Mouse (Mus musculus): ENCODE results near the gene Olfr460. TPM values are rescaled to one million over a fixed set of nuclear protein-coding genes. Genes with fewer than 3 reads are reported as not detected.
"Not testable (repeated sequence)": the region's sequence is repeated elsewhere in the genome, so short reads cannot be mapped to it uniquely, and the experiment has no call there.

Olfr460 gene
- polyA plus RNA-seq, 1 experiment from 2014 or later, result not detected

- H3K4me3 ChIP-seq (ENCODE audit: low read depth, low read length); H3K9ac ChIP-seq (replicated peaks; ENCODE audit: low read depth, low read length); H3K4me1 ChIP-seq (ENCODE audit: control insufficient read depth, insufficient read depth, low read length); H3K9me3 ChIP-seq (ENCODE audit: control insufficient read depth, low read depth, low read length); H3K4me2 ChIP-seq (replicated peaks; ENCODE audit: low read depth, low read length); H3K27me3 ChIP-seq (ENCODE audit: control insufficient read depth, insufficient read depth, low read length); H3K36me3 ChIP-seq (ENCODE audit: control insufficient read depth, insufficient read depth, low read length); ATAC-seq (ENCODE audit: insufficient number of reproducible peaks, insufficient read depth, low FRiP score, low read depth); H3K27ac ChIP-seq (ENCODE audit: low read length): not testable (repeated sequence)
- 33% methylated on average over 4 of the region's 4 CpGs for WGBS
Observed at GRCm38 (mm10) chr6:40598546-40598945, 29.3 kb downstream of the Olfr460 start.

DNA sequence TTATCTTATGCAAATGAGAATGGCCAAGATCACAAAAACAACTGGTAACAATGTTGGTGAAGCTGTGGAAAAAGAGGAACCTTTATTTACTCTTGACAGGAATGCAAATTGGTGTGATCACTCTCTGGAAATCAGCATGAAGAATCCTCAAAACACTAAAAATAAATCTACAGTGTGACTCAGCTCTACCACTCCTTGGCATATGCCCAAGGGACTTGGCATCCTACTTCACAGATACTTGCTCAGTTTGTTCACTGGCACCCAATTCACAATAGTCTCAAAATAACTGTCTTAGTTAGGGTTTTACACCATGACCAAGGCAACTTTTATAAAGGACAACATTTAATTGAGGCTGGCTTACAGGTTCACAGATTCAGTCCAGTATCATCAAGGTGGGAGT is 38.1 kb downstream of the Olfr460 start:
- no peak for ATAC-seq (ENCODE audit: insufficient number of reproducible peaks, insufficient read depth, low FRiP score, low read depth)
- no peak overlapping the region for H3K9ac ChIP-seq (replicated peaks; ENCODE audit: low read depth, low read length)
- H3K4me1 ChIP-seq (ENCODE audit: control insufficient read depth, insufficient read depth, low read length), result no peaks in the 10 kb centered on the region

DNA sequence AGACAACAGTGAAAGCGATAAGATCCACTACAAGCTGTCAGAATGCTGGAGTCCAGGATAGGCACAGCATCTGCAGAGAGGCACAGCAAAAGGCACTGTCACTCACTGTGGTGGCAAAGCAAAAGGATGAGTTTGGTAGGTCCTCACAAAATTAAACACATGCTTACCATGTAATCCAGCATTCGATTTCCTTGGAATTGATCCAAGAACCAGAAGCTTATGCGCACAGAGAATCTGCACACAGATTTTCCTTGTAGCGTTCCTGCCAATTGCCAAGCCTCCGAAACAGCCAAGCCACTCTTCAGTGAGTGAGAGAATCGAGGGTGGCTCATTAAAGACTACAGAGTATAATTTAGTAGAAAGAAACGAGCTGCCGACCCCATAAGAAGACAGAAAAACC is 41.0 kb downstream of the Olfr460 start:
- Histone ChIP-seq H3K9ac (replicated peaks; ENCODE audit: low read depth, low read length) (no peak overlapping the region), H3K36me3 (ENCODE audit: control insufficient read depth, insufficient read depth, low read length) (no peaks in the 10 kb centered on the region), H3K4me1 (ENCODE audit: control insufficient read depth, insufficient read depth, low read length) (no peaks in the 10 kb centered on the region), H3K4me3 (ENCODE audit: low read depth, low read length) (no peak overlapping the region), H3K9me3 (ENCODE audit: control insufficient read depth, low read depth, low read length) (no peaks in the 10 kb centered on the region), H3K27ac (ENCODE audit: low read length) (no peak overlapping the region), H3K4me2 (replicated peaks; ENCODE audit: low read depth, low read length) (no peak overlapping the region), H3K27me3 (ENCODE audit: control insufficient read depth, insufficient read depth, low read length) (no peaks in the 10 kb centered on the region)
- no peak for ATAC-seq (ENCODE audit: insufficient number of reproducible peaks, insufficient read depth, low FRiP score, low read depth)
- 79% methylated on average over 8 of the region's 8 CpGs for WGBS

More for the DNA sequence above, 38.1 kb downstream of the Olfr460 start:
- H3K36me3 ChIP-seq (ENCODE audit: control insufficient read depth, insufficient read depth, low read length), result no peaks in the 10 kb centered on the region
- no peak overlapping the region for H3K27ac ChIP-seq (ENCODE audit: low read length)
- no peaks in the 10 kb centered on the region for H3K27me3 ChIP-seq (ENCODE audit: control insufficient read depth, insufficient read depth, low read length)
- no peak overlapping the region for H3K4me3 ChIP-seq (ENCODE audit: low read depth, low read length)
- H3K4me2 ChIP-seq (replicated peaks; ENCODE audit: low read depth, low read length), result no peak overlapping the region
- no peaks in the 10 kb centered on the region for H3K9me3 ChIP-seq (ENCODE audit: control insufficient read depth, low read depth, low read length)

- Histone ChIP-seq H3K36me3 (ENCODE audit: control insufficient read depth, insufficient read depth, low read length) (no peaks in the 10 kb centered on the region), H3K4me1 (ENCODE audit: control insufficient read depth, insufficient read depth, low read length) (no peaks in the 10 kb centered on the region), H3K9me3 (ENCODE audit: control insufficient read depth, low read depth, low read length) (no peaks in the 10 kb centered on the region), H3K27ac (ENCODE audit: low read length) (no peak within 1 kb of the TSS), H3K4me3 (ENCODE audit: low read depth, low read length) (no peak within 1 kb of the TSS), H3K4me2 (replicated peaks; ENCODE audit: low read depth, low read length) (no peak within 1 kb of the TSS), H3K9ac (replicated peaks; ENCODE audit: low read depth, low read length) (no peak within 1 kb of the TSS), H3K27me3 (ENCODE audit: control insufficient read depth, insufficient read depth, low read length) (no peaks in the 10 kb centered on the region)
- WGBS, result 91% methylated on average over 4 of the region's 4 CpGs
- no peak for ATAC-seq (ENCODE audit: insufficient number of reproducible peaks, insufficient read depth, low FRiP score, low read depth)
Observed at GRCm38 (mm10) chr6:40613260-40613852, 44.1 kb downstream of the Olfr460 start, which contains the start of gene Tas2r138. Gene Tas2r138 (minus strand): TSS chr6:40613310.

DNA sequence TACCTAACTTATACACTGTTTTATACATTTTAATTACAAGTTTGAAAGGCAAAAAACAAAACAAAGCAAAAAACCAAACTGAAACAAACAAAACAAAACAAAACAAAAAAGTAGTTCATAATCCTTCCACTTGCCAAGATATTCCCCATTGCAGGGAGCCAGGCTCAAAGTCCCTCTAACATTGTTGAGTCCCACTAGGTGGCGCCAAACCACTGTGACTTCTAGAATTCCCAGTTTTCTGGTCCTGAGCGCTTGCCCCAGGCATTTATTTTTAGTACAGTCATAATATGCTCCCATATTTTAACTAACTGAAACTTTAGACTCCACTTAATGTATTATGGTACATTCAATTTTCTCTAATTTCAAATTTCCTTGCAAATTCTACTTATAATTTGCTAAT is 48.7 kb downstream of the Olfr460 start:
- Histone ChIP-seq H3K4me1 (ENCODE audit: control insufficient read depth, insufficient read depth, low read length) (no peaks in the 10 kb centered on the region), H3K9me3 (ENCODE audit: control insufficient read depth, low read depth, low read length) (no peaks in the 10 kb centered on the region), H3K4me3 (ENCODE audit: low read depth, low read length) (no peak overlapping the region), H3K27me3 (ENCODE audit: control insufficient read depth, insufficient read depth, low read length) (no peaks in the 10 kb centered on the region), H3K9ac (replicated peaks; ENCODE audit: low read depth, low read length) (no peak overlapping the region), H3K36me3 (ENCODE audit: control insufficient read depth, insufficient read depth, low read length) (no peaks in the 10 kb centered on the region), H3K27ac (ENCODE audit: low read length) (no peak overlapping the region), H3K4me2 (replicated peaks; ENCODE audit: low read depth, low read length) (no peak overlapping the region)
- ATAC-seq (ENCODE audit: insufficient number of reproducible peaks, insufficient read depth, low FRiP score, low read depth), result peak; percentile 42; the same call in 1 of the 2 replicates
- 11% methylated on average over 2 of the region's 2 CpGs for WGBS

Other genes starting within 250 kb of the Olfr460 start
- 48.2 and 50.2 TPM in 2 replicates for gene Agk, start 244.3 kb upstream of the Olfr460 start, polyA plus RNA-seq (2014; fragmentation: Nextera tagmentation; extraction: Ambion mirVana)
- gene E330009J07Rik, start 133.4 kb upstream of the Olfr460 start, polyA plus RNA-seq (2014; fragmentation: Nextera tagmentation; extraction: Ambion mirVana), result 22.4 and 23.6 TPM in 2 replicates
- gene Wee2, start 130.4 kb upstream of the Olfr460 start, polyA plus RNA-seq (2014; fragmentation: Nextera tagmentation; extraction: Ambion mirVana), result 0.08 TPM in 1 of 2 replicates, not detected in the other
- gene Ssbp1, start 98.1 kb upstream of the Olfr460 start, polyA plus RNA-seq (2014; fragmentation: Nextera tagmentation; extraction: Ambion mirVana), result 153 and 158 TPM in 2 replicates
- gene Tas2r137, start 78.3 kb upstream of the Olfr460 start, polyA plus RNA-seq (2014; fragmentation: Nextera tagmentation; extraction: Ambion mirVana), result not detected in 2 replicates
- gene Tas2r108, start 76.0 kb upstream of the Olfr460 start, polyA plus RNA-seq (2014; fragmentation: Nextera tagmentation; extraction: Ambion mirVana), result 0.42 TPM in 1 of 2 replicates, not detected in the other
- not detected in 2 replicates for gene Prss37, start 50.0 kb upstream of the Olfr460 start, polyA plus RNA-seq (2014; fragmentation: Nextera tagmentation; extraction: Ambion mirVana)
- 0.09 TPM in 1 of 2 replicates, not detected in the other for gene Olfr461, start 14.4 kb upstream of the Olfr460 start, polyA plus RNA-seq (2014; fragmentation: Nextera tagmentation; extraction: Ambion mirVana)
- 1.4 TPM in 2 replicates for gene Clec5a, start 16.3 kb downstream of the Olfr460 start, polyA plus RNA-seq (2014; fragmentation: Nextera tagmentation; extraction: Ambion mirVana)
- not detected in 2 replicates for gene Tas2r138, start 43.8 kb downstream of the Olfr460 start, polyA plus RNA-seq (2014; fragmentation: Nextera tagmentation; extraction: Ambion mirVana)
- 0.41 and 0.59 TPM in 2 replicates for gene Mgam, start 59.3 kb downstream of the Olfr460 start, polyA plus RNA-seq (2014; fragmentation: Nextera tagmentation; extraction: Ambion mirVana)

Measured in stomach, embryonic 14.5 days (tissue).